Mouse (Mus musculus) lung, embryonic 14.5 days (tissue): ENCODE measurements around the gene Zfp174. TPM values are rescaled to one million over a fixed set of nuclear protein-coding genes. Genes with fewer than 3 reads are reported as not detected.
"Not testable (repeated sequence)": the region's sequence is repeated elsewhere in the genome, so short reads cannot be mapped to it uniquely, and the experiment has no call there.

Source experiments
- ATAC-seq: fragments of 200-750 bp; cut with Nextera tagmentation; 2 replicates; pipeline ENCODE4 v1.8.0; 2017; ENCODE audit warnings: mild to moderate bottlenecking, moderate TSS enrichment, moderate library complexity; ENCODE audit not compliant: insufficient read depth
- DNase-seq: peaks from one replicate; pipeline ENCODE4 v3.0.0-alpha.2; 2015
- H3K27ac ChIP-seq: fragments of 300-500 bp; sonication (generic); 2 replicates; pipeline ENCODE4 v1.5.1; 2014; ENCODE audit warnings: low read depth, mild to moderate bottlenecking, moderate library complexity
- H3K27me3 ChIP-seq: fragments of 300-500 bp; sonication (generic); 2 replicates; pipeline ENCODE4 v1.6.1; 2014; ENCODE audit warnings: low read length, control low read depth; ENCODE audit not compliant: insufficient read depth
- H3K36me3 ChIP-seq: fragments of 300-500 bp; sonication (generic); 2 replicates; pipeline ENCODE4 v1.6.1; 2014; ENCODE audit warnings: control low read depth; ENCODE audit not compliant: insufficient read depth
- H3K4me1 ChIP-seq: fragments of 300-500 bp; sonication (generic); 2 replicates; pipeline ENCODE4 v1.6.1; 2014; ENCODE audit warnings: antibody characterized with exemption, control low read depth; ENCODE audit not compliant: insufficient read depth
- H3K4me2 ChIP-seq: fragments of 300-500 bp; sonication (generic); 2 replicates; pipeline ENCODE4 v1.6.1; 2014; ENCODE audit warnings: mild to moderate bottlenecking
- H3K4me3 ChIP-seq: fragments of 300-500 bp; sonication (generic); 2 replicates; pipeline ENCODE4 v1.5.1; 2014; ENCODE audit warnings: low read depth, low read length
- H3K9ac ChIP-seq: fragments of 300-500 bp; sonication (generic); 2 replicates; pipeline ENCODE4 v1.6.1; 2014
- H3K9me3 ChIP-seq: fragments of 300-500 bp; sonication (generic); 2 replicates; pipeline ENCODE4 v1.6.1; 2016; ENCODE audit warnings: low read depth, low read length, control low read depth
- CTCF ChIP-seq: IDR thresholded peaks from 2 replicates; pipeline ENCODE4 v1.5.1; 2016; ENCODE audit warnings: antibody characterized with exemption, low read depth
- WGBS: fragments of 180-500 bp; shearing (Covaris S2); extraction: QIAGEN DNeasy Blood & Tissue Kit; methylation state at CpG from one replicate; pipeline ENCODE4 v1.1.7; 2014; 5-methylcytosine and 5-hydroxymethylcytosine counted together
- polyA plus RNA-seq: library from polyadenylated mRNA; unstranded; fragments of >200 nt; fragmentation: Nextera tagmentation; extraction: Ambion mirVana; gene quantifications from 2 replicates; pipeline ENCODE4 v1.2.1, GENCODE M21; 2014

Gene Zfp174
- polyA plus RNA-seq, 1 experiment from 2014 or later: 1.2 TPM

GRCm38 (mm10) chr16:3835461-3835860, 11.6 kb upstream of the Zfp174 start:
- H3K4me2 ChIP-seq: no peak overlapping the region
- H3K4me3 ChIP-seq: no peak overlapping the region
- no peak for TF ChIP-seq CTCF
- no peak overlapping the region for H3K9ac ChIP-seq
- 68% methylated on average over 2 of the region's 2 CpGs for WGBS
- no peaks in the 10 kb centered on the region for H3K36me3 ChIP-seq
- H3K27ac ChIP-seq: no peak overlapping the region
- ATAC-seq (no peak), DNase-seq (no peak)
- H3K4me1 ChIP-seq: no peaks in the 10 kb centered on the region
- H3K9me3 ChIP-seq: no peaks in the 10 kb centered on the region
- no peaks in the 10 kb centered on the region for H3K27me3 ChIP-seq

DNA sequence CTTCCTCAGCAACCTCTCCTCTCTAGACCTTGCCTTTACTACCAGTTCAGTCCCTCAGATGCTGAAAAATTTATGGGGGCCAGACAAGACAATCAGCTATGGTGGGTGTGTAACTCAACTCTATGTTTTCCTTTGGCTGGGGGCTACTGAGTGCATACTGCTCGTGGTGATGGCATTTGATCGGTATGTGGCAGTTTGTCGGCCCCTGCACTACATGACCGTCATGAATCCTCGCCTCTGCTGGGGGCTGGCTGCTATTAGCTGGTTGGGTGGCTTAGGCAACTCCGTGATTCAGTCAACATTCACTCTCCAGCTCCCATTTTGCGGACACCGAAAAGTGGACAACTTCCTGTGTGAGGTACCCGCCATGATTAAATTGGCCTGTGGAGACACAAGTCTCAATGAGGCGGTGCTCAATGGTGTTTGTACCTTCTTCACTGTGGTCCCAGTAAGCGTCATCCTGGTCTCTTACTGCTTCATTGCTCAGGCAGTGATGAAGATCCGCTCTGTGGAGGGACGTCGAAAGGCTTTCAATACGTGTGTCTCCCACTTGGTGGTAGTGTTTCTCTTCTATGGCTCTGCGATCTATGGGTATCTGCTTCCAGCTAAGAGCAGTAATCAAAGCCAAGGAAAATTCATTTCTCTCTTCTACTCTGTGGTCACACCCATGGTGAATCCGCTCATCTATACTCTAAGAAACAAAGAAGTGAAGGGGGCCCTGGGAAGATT, 7.7 kb upstream of the Zfp174 start:
- no peak overlapping the region for H3K4me2 ChIP-seq
- 54% methylated on average over 17 of the region's 17 CpGs for WGBS
- peak; percentile 35; the same call in 1 of the 2 replicates for ATAC-seq

GRCm38 (mm10) chr16:3842989-3843388, 4.1 kb upstream of the Zfp174 start:
- no peak for TF ChIP-seq CTCF
- no peak for DNase-seq
- 20% methylated on average over 4 of the region's 4 CpGs for WGBS

More for the DNA sequence above, 7.7 kb upstream of the Zfp174 start:
- peak; percentile 59 for TF ChIP-seq CTCF
- Histone ChIP-seq H3K27me3 (no peaks in the 10 kb centered on the region), H3K9me3 (no peaks in the 10 kb centered on the region), H3K27ac (no peak overlapping the region), H3K4me3 (no peak overlapping the region), H3K9ac (no peak overlapping the region), H3K4me1 (no peaks in the 10 kb centered on the region), H3K36me3 (no peaks in the 10 kb centered on the region)
- DNase-seq: peak; percentile 64

DNA sequence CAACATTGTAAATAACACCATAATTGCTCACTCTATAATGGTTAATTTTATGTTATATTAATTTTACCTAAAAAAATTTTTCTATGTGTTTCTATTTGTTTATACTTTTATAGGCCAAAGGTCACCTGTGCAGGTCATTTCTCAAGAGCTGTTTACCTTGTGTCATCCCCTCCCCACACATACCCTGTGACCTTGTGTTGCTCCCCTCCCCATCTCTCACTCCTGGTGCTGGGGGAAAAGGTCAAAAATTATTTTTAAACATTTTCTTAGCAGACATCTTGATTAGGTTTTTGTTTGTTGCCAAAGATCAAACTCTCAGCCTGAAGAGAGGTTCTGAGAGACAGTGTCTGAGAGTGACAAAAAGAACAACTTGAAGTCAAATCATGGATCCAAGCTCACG, 3.3 kb upstream of the Zfp174 start:
- 50% methylated on average over 1 of the region's 1 CpGs for WGBS
- no peaks in the 10 kb centered on the region for H3K36me3 ChIP-seq
- ATAC-seq (no peak), DNase-seq (no peak)
- no peak overlapping the region for H3K27ac ChIP-seq
- H3K9ac ChIP-seq: no peak overlapping the region
- no peaks in the 10 kb centered on the region for H3K9me3 ChIP-seq
- no peak overlapping the region for H3K4me3 ChIP-seq
- no peaks in the 10 kb centered on the region for H3K27me3 ChIP-seq
- H3K4me2 ChIP-seq: no peak overlapping the region
- TF ChIP-seq CTCF: no peak
- H3K4me1 ChIP-seq: 0 out of 2 replicates have a peak, but pooled peaks cover 3% of the 10 kb centered on the region

More at GRCm38 (mm10) chr16:3842989-3843388, 4.1 kb upstream of the Zfp174 start:
- no peak for ATAC-seq
- H3K27ac ChIP-seq: no peak overlapping the region
- 0 out of 2 replicates have a peak, but pooled peaks cover 3% of the 10 kb centered on the region for H3K4me1 ChIP-seq
- H3K4me3 ChIP-seq: no peak overlapping the region
- H3K27me3 ChIP-seq: no peaks in the 10 kb centered on the region
- H3K9ac ChIP-seq: no peak overlapping the region
- H3K9me3 ChIP-seq: no peaks in the 10 kb centered on the region
- H3K36me3 ChIP-seq: no peaks in the 10 kb centered on the region
- H3K4me2 ChIP-seq: no peak overlapping the region

- Histone ChIP-seq H3K9ac (peak overlapping the region; percentile 70; the same call in 1 of the 2 replicates), H3K36me3 (no peaks in the 10 kb centered on the region), H3K4me3 (peak overlapping the region; percentile 62), H3K4me1 (0 out of 2 replicates have a peak, but pooled peaks cover 3% of the 10 kb centered on the region), H3K9me3 (no peaks in the 10 kb centered on the region), H3K27ac (no peak overlapping the region), H3K27me3 (no peaks in the 10 kb centered on the region), H3K4me2 (peak overlapping the region; percentile 76)
- TF ChIP-seq CTCF: 0 out of 2 replicates have a peak, but pooled peaks have one; percentile 1
- 63% methylated on average over 4 of the region's 4 CpGs for WGBS
- ATAC-seq (no peak), DNase-seq (peak; percentile 8)
Observed at GRCm38 (mm10) chr16:3847871-3848270, 803 bp downstream of the Zfp174 start.

GRCm38 (mm10) chr16:3848416-3848815, 1.3 kb downstream of the Zfp174 start:
- H3K27me3 ChIP-seq: no peaks in the 10 kb centered on the region
- DNase-seq (no peak), ATAC-seq (no peak)
- 0 out of 2 replicates have a peak overlapping the region, but pooled peaks have one; percentile 62 for H3K4me3 ChIP-seq
- 0 out of 2 replicates have a peak, but pooled peaks cover 3% of the 10 kb centered on the region for H3K4me1 ChIP-seq
- no peak overlapping the region for H3K4me2 ChIP-seq
- no peak overlapping the region for H3K27ac ChIP-seq
- no peaks in the 10 kb centered on the region for H3K9me3 ChIP-seq
- no peak overlapping the region for H3K9ac ChIP-seq
- TF ChIP-seq CTCF: no peak
- H3K36me3 ChIP-seq: no peaks in the 10 kb centered on the region
- WGBS: 62% methylated on average over 3 of the region's 3 CpGs

DNA sequence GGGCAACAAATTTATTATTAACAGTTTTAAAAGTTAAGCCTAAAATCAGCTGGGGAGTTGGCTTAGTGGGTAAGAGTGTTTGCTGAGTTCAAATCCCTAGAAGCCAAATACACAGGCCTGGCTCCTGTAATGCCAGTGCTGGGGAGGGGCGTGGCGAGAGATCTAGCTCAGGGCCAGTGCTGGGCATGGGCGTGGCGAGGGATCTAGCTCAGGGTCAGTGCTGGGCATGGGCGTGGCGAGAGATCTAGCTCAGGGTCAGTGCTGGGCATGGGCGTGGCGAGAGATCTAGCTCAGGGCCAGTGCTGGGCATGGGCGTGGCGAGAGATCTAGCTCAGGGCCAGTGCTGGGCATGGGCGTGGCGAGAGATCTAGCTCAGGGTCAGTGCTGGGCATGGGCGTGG, 4.2 kb downstream of the Zfp174 start:
- 83% methylated on average over 13 of the region's 13 CpGs for WGBS
- not testable (repeated sequence) for DNase-seq, H3K4me1 ChIP-seq, H3K4me3 ChIP-seq, H3K27me3 ChIP-seq, H3K9ac ChIP-seq, H3K4me2 ChIP-seq, H3K27ac ChIP-seq, ATAC-seq, H3K9me3 ChIP-seq, H3K36me3 ChIP-seq
